Mouse (Mus musculus): ENCODE data around the gene Comt.

Comt gene

DNA sequence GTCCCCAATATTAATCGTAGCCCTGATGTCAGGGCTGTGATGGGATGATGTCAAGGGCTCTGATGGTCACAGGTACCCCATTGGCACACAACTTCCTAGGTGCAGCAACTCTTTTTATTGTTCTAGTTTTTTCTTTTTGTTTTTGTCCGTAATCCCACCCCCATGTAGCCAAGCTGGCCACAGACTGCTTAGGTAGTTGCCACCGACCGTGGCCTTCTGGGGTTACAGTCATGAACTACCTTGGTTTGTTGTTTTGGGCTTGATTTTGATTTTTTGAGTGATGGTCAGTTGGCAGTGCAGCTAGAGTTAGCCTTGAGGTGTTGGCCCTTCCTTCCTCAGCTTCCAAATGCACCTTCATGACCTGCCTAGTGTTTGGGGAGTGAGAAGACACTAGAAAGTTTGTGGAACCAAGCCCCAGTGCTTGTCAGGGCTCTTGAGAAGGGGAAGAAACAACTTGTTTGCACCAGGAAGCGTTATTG, at the start of gene Comt:
Gene Comt, minus strand, starts transcription at position 51 of the 479 bp plus-strand sequence.
- no peak for DNase-seq

- DNase-seq, result no peak
Observed at GRCm38 (mm10) chr16:18474021-18474420, 47.4 kb upstream of the Comt start.

- DNase-seq, result no peak
Observed at GRCm38 (mm10) chr16:18472976-18473375, 46.3 kb upstream of the Comt start.

DNA sequence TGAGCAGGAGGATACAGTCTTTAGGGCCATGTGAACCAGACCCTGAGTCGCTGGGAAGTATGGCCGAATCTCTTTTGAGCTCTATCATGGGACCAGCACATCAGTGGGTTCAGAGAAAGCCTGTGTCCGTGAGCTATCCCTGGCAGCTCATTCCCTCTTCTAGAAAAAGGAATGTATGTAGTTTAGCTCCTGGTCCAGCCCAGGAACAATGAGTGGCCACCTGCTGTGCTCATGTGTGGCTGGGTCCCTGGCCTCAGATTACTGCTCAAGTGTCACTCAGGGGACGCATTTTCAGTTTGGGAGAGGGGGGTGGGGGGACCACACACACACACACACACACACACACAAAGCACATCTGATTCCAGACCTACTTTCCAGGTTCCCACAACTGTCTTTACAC, 45.8 kb upstream of the Comt start:
- DNase-seq, result no peak

DNA sequence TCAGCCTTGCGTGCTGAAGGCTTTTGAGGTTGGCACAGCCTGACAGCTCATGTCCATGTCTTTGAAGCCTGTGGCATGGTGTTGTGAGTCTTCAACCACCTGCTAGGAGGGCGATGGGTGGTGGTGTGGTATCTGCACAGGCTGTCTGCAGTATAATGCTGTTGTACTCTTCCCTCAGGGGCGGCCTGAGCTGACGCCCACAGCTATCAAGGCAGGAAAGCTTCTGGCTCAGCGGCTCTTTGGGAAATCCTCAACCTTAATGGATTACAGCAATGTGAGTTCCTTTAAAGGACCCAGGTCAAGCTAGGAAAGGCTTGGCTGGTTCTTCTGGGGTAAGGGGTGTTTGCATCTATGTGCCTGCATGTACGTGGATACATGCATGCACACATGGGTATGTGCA, 45.3 kb upstream of the Comt start:
- no peak for DNase-seq

DNA sequence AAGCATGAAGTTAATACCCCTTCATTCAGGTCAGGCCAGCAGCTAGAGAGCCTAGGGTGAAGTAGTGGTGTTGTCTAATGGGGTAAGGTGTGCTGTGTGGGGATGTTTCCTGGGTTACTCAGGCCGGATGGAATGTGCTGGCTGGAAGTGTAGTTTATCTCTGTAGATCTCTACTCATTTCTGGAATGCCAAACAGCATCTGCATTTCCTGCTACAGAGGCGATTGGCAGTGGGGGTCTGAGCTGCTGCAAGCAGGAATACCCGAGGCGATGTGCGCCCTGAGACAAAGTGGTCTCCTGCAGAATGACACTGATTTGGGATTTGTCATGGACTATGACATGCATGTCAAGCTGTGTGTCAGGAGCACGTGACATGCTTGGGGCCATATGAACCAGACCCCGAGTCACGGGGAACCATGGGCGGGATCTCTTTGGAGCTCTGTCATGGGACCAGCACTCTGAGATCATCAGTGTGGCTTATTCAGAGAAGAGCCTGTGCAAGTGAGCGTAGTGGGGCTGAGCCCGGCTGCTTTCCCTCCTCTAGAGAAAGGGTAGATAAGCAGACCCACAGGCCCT, 44.8 kb upstream of the Comt start:
- no peak for DNase-seq

DNA sequence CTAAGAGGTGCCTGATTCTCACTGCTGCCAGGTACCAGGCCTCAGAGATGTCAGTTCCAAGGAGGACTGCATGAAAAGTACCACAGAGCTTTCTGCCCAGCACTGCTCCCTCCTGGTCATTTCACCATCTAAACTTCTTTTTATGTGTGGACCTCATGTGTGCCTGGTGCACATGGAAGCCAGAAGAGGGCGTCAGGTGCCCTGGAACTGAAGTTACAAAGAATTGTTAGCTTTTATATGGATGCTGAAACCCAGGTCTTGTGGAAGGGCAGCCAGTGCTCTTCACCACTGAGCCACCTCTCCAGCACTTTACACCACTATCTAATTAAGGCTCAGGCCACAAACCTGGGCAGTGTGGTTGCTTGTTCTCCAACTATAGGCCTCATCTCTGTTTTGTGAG, 44.2 kb upstream of the Comt start:
- no peak for DNase-seq

DNA sequence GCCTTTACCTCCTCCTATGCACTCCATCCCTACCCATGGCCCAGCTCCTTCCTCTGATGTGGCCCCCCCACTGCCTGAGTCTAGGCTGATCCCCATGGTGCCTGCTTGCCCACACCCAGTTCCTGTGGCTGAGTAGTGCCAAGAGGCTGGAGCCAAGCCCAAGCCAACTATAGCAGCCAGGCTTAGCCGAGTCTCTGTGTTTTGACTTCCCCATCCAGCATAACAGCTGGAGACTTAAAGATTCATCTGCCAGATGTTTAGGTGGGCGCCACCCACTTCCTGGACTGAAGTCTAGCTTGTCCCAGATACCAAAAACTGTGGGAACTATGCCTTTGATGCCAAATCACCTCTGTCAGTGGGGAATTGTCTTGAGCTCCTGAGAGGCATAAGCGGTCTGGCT, 37.6 kb upstream of the Comt start:
- DNase-seq, result no peak

GRCm38 (mm10) chr16:18462598-18462997, 35.9 kb upstream of the Comt start:
- no peak for DNase-seq

DNA sequence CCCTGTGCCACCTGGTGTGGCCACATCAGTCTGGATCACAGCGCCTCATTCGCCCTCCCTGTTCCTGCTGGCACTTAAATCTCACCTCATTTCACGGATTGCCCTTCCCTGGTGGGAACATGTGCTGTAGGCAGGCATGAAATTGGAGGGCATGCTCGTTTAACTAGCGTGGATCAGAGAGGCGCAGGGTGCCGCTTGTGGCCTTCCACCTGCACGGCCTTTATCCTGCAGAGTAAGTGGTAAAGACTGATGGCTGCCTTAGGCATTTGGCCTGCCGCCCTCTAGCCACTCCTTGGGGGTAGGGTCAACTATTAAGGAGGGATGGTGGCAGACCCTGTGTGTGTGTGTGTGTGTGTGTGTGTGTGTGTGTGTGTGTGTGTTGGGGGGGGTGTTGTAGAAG, 35.4 kb upstream of the Comt start:
- DNase-seq, result no peak

- DNase-seq, result no peak
Observed at GRCm38 (mm10) chr16:18460826-18461225, 34.2 kb upstream of the Comt start.

DNA sequence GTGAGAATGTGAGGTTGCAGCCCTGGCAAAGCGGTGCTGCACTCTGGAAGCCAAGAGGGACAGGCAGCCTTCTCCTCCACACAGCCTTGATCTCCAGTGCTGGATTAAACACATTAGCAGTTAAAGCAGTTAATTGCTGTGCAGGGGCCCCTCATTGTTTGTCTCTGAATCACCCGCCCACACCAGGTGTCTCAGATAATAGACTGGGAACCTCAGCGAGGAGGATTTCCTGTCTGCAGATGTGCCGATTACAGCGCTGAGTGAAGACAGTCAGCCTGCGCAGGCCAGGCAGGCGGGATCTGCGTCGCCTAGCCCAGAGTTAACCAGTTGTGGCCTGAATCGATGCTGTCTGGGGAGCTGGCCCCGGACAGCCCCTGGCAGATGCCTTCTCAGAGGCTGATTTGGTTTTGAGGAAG, 33.3 kb upstream of the Comt start:
- DNase-seq, result no peak

GRCm38 (mm10) chr16:18459335-18459954, 32.8 kb upstream of the Comt start:
- DNase-seq, result no peak

DNA sequence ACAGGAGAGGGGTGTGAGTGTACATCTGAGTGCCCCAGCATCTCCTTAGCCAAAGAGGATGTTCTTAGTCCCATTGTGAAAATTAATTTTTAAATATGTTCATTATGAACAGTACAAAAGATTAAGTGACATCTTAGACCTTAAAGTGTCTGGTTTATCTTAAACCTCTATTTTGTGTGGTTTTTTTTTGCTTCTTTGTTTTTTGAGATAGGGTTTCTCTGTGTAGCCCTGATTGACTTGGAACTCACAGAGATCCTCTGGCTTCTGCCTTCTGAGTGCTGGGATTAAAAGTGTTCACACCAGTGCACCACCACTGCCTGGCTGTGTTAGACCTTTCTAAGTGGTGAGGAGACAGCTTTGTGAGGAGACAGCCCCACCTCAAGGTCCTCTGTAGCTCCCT, 32.0 kb upstream of the Comt start:
- no peak for DNase-seq

DNA sequence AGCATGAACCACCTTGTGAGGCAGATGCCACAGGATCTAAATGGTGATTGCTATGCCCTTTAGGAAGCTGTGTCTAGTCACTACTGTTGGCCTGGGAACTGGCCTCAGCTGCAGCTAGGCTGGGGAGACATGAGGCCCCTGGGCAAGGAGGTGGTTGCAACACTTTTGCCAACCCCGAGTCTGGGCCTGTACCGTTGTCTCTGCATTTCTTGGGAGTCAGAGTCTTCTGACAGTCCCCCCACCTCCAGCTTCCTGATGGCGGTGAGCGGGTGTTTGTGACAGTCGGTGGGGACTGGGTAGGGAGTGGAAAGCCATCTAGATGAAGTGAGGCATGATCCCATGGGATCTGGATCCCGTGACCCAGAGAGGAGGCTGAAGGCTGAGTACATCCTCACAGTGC, 28.8 kb upstream of the Comt start:
- DNase-seq, result no peak

- peak; percentile 24 for DNase-seq
Observed at GRCm38 (mm10) chr16:18453846-18454245, 27.2 kb upstream of the Comt start.

DNA sequence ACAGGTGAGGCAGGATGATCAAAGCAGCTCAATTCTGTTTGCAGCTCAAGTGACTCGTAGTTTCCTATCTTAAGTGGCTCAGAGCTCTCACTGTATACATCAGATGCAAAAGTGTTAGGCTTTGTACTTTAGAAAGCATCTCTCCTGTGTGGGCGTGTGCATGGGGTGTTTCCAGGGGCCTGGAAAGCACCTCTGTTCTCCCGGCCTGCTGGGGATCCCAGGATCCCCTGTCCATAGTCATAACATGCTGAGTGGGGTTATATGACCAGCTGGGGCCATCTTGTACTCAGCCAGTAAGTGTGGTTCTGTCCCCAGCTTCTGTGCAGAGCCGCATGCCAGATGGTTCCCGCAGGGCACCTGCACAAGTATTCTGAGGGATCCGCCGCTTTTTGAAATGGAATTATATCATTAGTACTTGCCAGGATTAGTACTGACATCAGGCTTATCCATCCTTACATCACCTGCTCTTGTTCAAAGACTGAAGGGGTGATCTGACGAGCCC, 25.8 kb upstream of the Comt start:
- DNase-seq, result no peak

GRCm38 (mm10) chr16:18451486-18452181, 25.0 kb upstream of the Comt start:
- DNase-seq, result no peak

DNA sequence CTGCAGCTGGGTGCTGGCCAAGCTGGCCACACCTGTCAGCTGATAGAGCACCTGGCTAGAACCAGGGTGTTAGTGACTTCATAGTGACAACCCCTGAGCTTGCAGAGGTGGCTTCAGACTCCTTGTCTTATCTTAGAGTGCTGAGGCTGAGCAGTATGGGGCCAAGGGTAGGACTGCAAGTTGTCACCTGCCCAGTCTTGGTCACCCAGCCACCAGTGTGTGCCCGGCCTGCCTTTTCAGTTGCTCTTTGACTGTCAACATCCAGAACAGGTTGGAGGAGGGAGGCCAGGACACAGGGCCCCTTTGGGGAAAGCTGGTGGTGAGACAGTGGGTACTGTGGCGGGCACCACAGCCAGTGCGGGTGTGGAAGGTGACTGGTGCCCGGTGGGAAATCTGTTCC, 22.4 kb upstream of the Comt start:
- DNase-seq, result no peak

DNA sequence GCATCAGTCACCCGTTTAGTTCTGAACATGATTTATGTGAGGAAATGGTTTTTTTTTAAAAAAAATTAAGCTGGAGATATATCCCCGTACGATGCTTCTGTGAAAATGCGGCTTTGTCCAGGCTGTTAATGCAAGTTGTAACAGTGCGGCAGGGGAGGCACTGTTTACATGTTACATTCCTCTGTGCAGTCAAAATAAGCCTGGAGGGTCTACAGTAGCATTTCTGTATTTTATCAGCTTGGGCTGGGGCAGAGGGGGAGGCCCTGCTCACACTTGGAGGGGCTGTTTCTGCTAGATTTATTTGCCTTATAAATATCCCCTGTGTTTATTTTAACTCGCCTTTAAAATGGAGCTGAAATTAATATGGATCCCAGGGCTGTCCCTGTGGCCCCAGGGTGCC, 21.5 kb upstream of the Comt start:
- no peak for DNase-seq

DNA sequence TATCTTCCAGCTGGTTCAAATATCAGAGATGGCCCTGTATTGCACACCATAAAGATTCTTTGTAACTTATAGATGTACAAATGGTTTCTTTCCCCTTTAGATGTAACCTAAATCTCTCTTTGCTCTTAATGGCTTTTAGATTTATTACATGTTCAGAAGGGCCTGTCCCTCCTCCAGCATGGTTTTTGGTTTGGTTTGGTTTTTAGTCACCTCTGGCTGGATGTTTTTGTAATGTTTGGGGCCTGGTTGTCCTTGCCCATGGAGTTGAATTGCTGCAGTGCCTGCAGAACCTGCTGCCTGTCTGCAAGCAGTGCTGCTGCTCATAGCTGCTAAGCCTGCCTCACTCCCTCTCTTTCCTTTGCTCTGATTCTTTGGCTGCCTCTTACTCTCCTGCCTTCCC, 20.6 kb upstream of the Comt start:
- DNase-seq, result no peak

GRCm38 (mm10) chr16:18443385-18443841, 16.8 kb upstream of the Comt start:
- peak; percentile 82 for DNase-seq

GRCm38 (mm10) chr16:18436128-18436527, 9.5 kb upstream of the Comt start:
- no peak for DNase-seq

DNA sequence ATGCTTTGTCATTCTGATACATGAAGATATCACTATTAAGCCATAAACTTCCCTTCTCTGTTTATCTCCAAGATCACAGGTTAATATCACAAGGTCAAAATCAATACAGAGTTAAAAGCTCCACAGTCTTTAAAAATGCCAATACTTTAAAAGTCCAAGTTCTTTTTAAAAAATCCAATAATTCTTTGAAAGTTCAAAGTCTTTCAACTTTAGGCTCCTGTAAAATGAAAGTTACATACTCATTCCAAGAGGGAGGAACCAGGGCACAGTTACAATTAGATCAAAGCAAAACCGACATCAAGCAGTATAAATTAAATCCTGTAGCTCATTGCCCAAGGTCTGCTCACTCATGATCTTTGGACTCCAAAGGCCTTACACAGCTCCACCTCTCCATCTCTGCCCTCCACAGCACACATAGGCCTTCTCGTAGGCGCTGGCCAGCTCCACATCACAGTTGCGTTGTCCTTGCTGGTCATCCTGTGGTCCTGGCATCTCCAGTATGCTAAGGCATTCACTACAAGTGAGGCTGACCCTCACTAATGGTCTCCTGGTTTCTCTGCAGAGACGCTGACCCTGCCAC, 6.8 kb upstream of the Comt start:
- no peak for DNase-seq
